Mouse (Mus musculus): ENCODE data around the gene Haus6. TPM values are rescaled to one million over a fixed set of nuclear protein-coding genes. Genes with fewer than 3 reads are reported as not detected.

The Haus6 gene
- polyA plus RNA-seq, 1 experiment from 2014 or later = 6.3 TPM

DNA sequence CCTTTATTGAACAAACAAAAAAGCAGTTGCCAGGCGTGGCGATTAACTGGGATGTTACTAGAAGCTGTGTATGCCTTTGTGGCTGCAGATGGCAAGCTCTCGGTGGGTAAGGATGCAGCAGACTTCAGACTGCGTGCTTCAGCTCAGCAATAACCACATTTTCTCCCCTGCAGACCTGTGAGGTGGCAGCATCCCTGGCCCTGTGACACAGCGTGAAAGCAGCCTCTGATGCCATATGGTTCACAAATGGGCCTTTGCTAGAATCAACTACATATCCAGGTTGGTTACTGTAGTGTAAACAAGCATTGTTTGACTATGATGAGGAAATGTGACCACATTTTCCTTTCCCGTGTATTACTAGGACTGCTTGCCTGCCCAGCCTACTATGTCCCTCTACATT, 82.7 kb downstream of the Haus6 start:
- H3K9ac ChIP-seq (replicated peaks; ENCODE audit: low read depth, low read length) = no peak overlapping the region
- no peak for ATAC-seq (ENCODE audit: low read depth)
- no peaks in the 10 kb centered on the region for H3K4me1 ChIP-seq (ENCODE audit: control insufficient read depth, insufficient read depth, low read length)
- no peaks in the 10 kb centered on the region for H3K27me3 ChIP-seq (ENCODE audit: control insufficient read depth, insufficient read depth, low read length)
- no peaks in the 10 kb centered on the region for H3K9me3 ChIP-seq (ENCODE audit: control insufficient read depth, low read length)
- H3K4me3 ChIP-seq (ENCODE audit: low read depth, low read length) = no peak overlapping the region
- no peak overlapping the region for H3K27ac ChIP-seq (ENCODE audit: low read depth, low read length)
- H3K4me2 ChIP-seq (ENCODE audit: low read depth, low read length) = no peak overlapping the region
- H3K36me3 ChIP-seq (ENCODE audit: control insufficient read depth, insufficient read depth, low read length) = no peaks in the 10 kb centered on the region
- 60% methylated on average over 6 of the region's 6 CpGs for WGBS

Other genes starting within 250 kb of the Haus6 start
- gene Saxo1, start 53.7 kb downstream of the Haus6 start, polyA plus RNA-seq (2014; fragmentation: Nextera tagmentation; extraction: Ambion mirVana) = not detected in 2 replicates
- 135 and 154 TPM in 2 replicates for gene Rraga, start 36.4 kb downstream of the Haus6 start, polyA plus RNA-seq (2014; fragmentation: Nextera tagmentation; extraction: Ambion mirVana)
- gene Plin2, start 58.0 kb upstream of the Haus6 start, polyA plus RNA-seq (2014; fragmentation: Nextera tagmentation; extraction: Ambion mirVana) = 33.9 and 53.9 TPM in 2 replicates
- 4.3 and 5.3 TPM in 2 replicates for gene Dennd4c, start 136.5 kb upstream of the Haus6 start, polyA plus RNA-seq (2014; fragmentation: Nextera tagmentation; extraction: Ambion mirVana)
- gene Rps6, start 245.4 kb upstream of the Haus6 start, polyA plus RNA-seq (2014; fragmentation: Nextera tagmentation; extraction: Ambion mirVana) = 373 and 376 TPM in 2 replicates